Comparison of ENCODE assay signal across 8 mouse cellular contexts in genomic region chr5:76974554-76975285, GRCm38 (mm10). TPM values are rescaled to one million over a fixed set of nuclear protein-coding genes. Genes with fewer than 3 reads are reported as not detected.
DNase-seq lines count a peak whose midpoint lies in the region; TF ChIP-seq lines count a peak whose summit lies in the region.

Gene Srp72, plus strand, starts transcription at chr5:76974683.

- H3K4me1 ChIP-seq in cortical plate, adult 2 months (ENCODE audit: control insufficient read depth, insufficient read depth, low read length), result peaks cover 2% of the 10 kb centered on the region; the same call in 1 of the 2 replicates

- peak within 1 kb of the TSS; percentile 85 for H3K4me3 ChIP-seq in cortical plate, adult 2 months (ENCODE audit: insufficient read depth, low read length)
- H3K4me3 ChIP-seq in left cerebral cortex, adult 2 months, result peak within 1 kb of the TSS; percentile 97
- peak within 1 kb of the TSS; percentile 98 for H3K4me3 ChIP-seq in macrophage (ENCODE audit: inconsistent target)

- peaks cover 33% of the 10 kb centered on the region for H3K79me2 ChIP-seq in macrophage (ENCODE audit: inconsistent target)

- peak; percentile 95 for DNase-seq in adipocyte (ENCODE audit: low spot score)
- peak; percentile 90 for DNase-seq in gastrocnemius, postnatal 10 days
- peak; percentile 54 for DNase-seq in hindlimb bud, embryonic 11.5 days (ENCODE audit: extremely low spot score, low read depth, low spot score)
- peak; percentile 81 to 83 for DNase-seq in left cerebral cortex, adult 2 months (ENCODE audit: extremely low spot score in 1 of 2, low spot score in 2 of 2)
- peak; percentile 81 for DNase-seq in retina, postnatal 7 days (ENCODE audit: low read depth, low spot score)
- peak; percentile 68 to 69 for DNase-seq in urinary bladder, adult 18-20 months (ENCODE audit: low spot score in 2 of 2)

- no peak for TF ChIP-seq CTCF in cortical plate, adult 2 months (IDR thresholded peaks at IDR 0.05; ENCODE audit: extremely low read depth, insufficient read depth, low read length)
- TF ChIP-seq CTCF in left cerebral cortex, adult 2 months (IDR thresholded peaks at IDR 0.05), result no peak

- peak within 1 kb of the TSS; percentile 93 for H3K27ac ChIP-seq in cortical plate, adult 2 months (ENCODE audit: insufficient read depth, low read length)
- H3K27ac ChIP-seq in left cerebral cortex, adult 2 months, result peak within 1 kb of the TSS; percentile 97
- peak within 1 kb of the TSS; percentile 72 for H3K27ac ChIP-seq in macrophage

- intact Hi-C loops in left cerebral cortex, adult 2 months (cut with DNase I), result loop anchor here (2.0 kb wide), 1 partner anchor 70 kb away; the partner anchor contains the start of gene Aasdh

- H3K36me3 ChIP-seq in macrophage (ENCODE audit: inconsistent target), result peaks cover 12% of the 10 kb centered on the region

- peak; percentile 72 for TF ChIP-seq POLR2A in cortical plate, adult 2 months (IDR thresholded peaks at IDR 0.05; ENCODE audit: extremely low read depth, insufficient read depth, low read length)

- 1% methylated on average over 59 of the region's 60 CpGs for WGBS in macrophage (ENCODE audit: missing documents)

RNA-seq across cellular contexts. Expression of gene Srp72, which starts in this region (rescaled TPM):
- polyA plus RNA-seq in cortical plate, adult 2 months (2012; rRNA removed), result 62.6 and 65.1 TPM in 2 replicates
- 10 to 100 TPM; 67.8 to 75.8 TPM for total RNA-seq in gastrocnemius, postnatal 10 days (2021)
- total RNA-seq in left cerebral cortex, adult 2 months (2021), result 100 to 1,000 TPM in 1 of 2 experiments, 10 to 100 TPM in 1; 95.1 to 104 TPM
- total RNA-seq in macrophage (2018; cell fraction: chromatin; rRNA removed), result 100 to 1,000 TPM; 134 to 236 (median 194) TPM
- total RNA-seq in macrophage (2018; cell fraction: cytosol; rRNA removed), result 10 to 100 TPM; 56.6 to 76.4 (median 63.2) TPM
- total RNA-seq in macrophage (2018; cell fraction: nucleus; rRNA removed), result 100 to 1,000 TPM in 18 of 26 experiments, 10 to 100 TPM in 8; 78.6 to 166 (median 121) TPM
- polyA plus RNA-seq in macrophage (2018), result 62.3 to 120 TPM (median 71.9 TPM) in 3 replicates

Comparison
In these comparisons a context has a peak if more than half of its experiments do, and no peak if none do; other contexts are left out.
1. Peak in every context shown above with its lines: DNase-seq, H3K4me3 ChIP-seq and H3K27ac ChIP-seq.